Mouse (Mus musculus) heart, embryonic 14.5 days (tissue): Measurements from ENCODE around the gene Odf4. TPM values are rescaled to one million over a fixed set of nuclear protein-coding genes. Genes with fewer than 3 reads are reported as not detected.

ENCODE experiments used
- ATAC-seq: fragments of 200-750 bp; cut with Nextera tagmentation; 2 replicates; pipeline ENCODE4 v1.8.0; 2017; ENCODE audit warnings: low read depth, moderate TSS enrichment; ENCODE audit not compliant: insufficient number of reproducible peaks, insufficient read depth, low FRiP score
- H3K27ac ChIP-seq, 2 experiments: fragments of 200-500 bp in 1 of 2; fragments of 300-500 bp in 1 of 2; sonication (generic) in 1 of 2; replicated peaks in 1 of 2; 2 replicates each; pipeline ENCODE4 v1.5.1; 2012 to 2014; ENCODE audit warnings: low read depth in 2 of 2, low read length in 2 of 2, control low read depth in 1 of 2, mild to moderate bottlenecking in 1 of 2, mixed read lengths in 1 of 2; ENCODE audit not compliant: control insufficient read depth in 1 of 2, insufficient read depth in 1 of 2
- H3K27me3 ChIP-seq: fragments of 300-500 bp; sonication (generic); 2 replicates; pipeline ENCODE4 v1.6.1; 2014; ENCODE audit warnings: mild to moderate bottlenecking, low read length, control low read depth; ENCODE audit not compliant: control insufficient read depth, insufficient read depth
- H3K36me3 ChIP-seq: fragments of 300-500 bp; sonication (generic); 2 replicates; pipeline ENCODE4 v1.6.1; 2014; ENCODE audit warnings: mild to moderate bottlenecking, control low read depth, low read length, mixed read lengths; ENCODE audit not compliant: control insufficient read depth, insufficient read depth
- H3K4me1 ChIP-seq, 2 experiments: fragments of 200-500 bp in 1 of 2; fragments of 300-500 bp in 1 of 2; sonication (generic) in 1 of 2; 2 replicates each; pipeline ENCODE4 v1.6.1; 2012 to 2014; ENCODE audit warnings: low read length in 2 of 2, control low read depth in 1 of 2, mixed read lengths in 1 of 2; ENCODE audit not compliant: control insufficient read depth in 2 of 2, insufficient read depth in 2 of 2
- H3K4me2 ChIP-seq: fragments of 300-500 bp; sonication (generic); 2 replicates; pipeline ENCODE4 v1.6.1; 2014; ENCODE audit warnings: mild to moderate bottlenecking, low read length
- H3K4me3 ChIP-seq, 2 experiments: fragments of 200-500 bp in 1 of 2; fragments of 300-500 bp in 1 of 2; sonication (generic) in 1 of 2; 2 replicates each; pipeline ENCODE4 v1.5.1; 2012 to 2014; ENCODE audit warnings: low read length in 2 of 2, mild to moderate bottlenecking in 2 of 2, control low read depth in 1 of 2, low read depth in 1 of 2, moderate library complexity in 1 of 2; ENCODE audit not compliant: control insufficient read depth in 1 of 2, insufficient read depth in 1 of 2
- H3K9ac ChIP-seq: fragments of 300-500 bp; sonication (generic); 2 replicates; pipeline ENCODE4 v1.6.1; 2014; ENCODE audit warnings: mild to moderate bottlenecking, low read length
- H3K9me3 ChIP-seq: fragments of 300-500 bp; sonication (generic); 2 replicates; pipeline ENCODE4 v1.6.1; 2016; ENCODE audit warnings: low read length, control low read depth; ENCODE audit not compliant: control insufficient read depth
- WGBS: fragments of 180-500 bp; shearing (Covaris S2); extraction: QIAGEN DNeasy Blood & Tissue Kit; methylation state at CpG from one replicate; pipeline ENCODE4 v1.1.7; 2014; 5-methylcytosine and 5-hydroxymethylcytosine counted together
- polyA plus RNA-seq: library from polyadenylated mRNA; unstranded; fragments of >200 nt; fragmentation: Nextera tagmentation; extraction: Ambion mirVana; gene quantifications from 2 replicates; pipeline ENCODE4 v1.2.1, GENCODE M21; 2014

The Odf4 gene
- polyA plus RNA-seq, 1 experiment from 2014 or later, result not detected

- Histone ChIP-seq H3K9me3 (0 out of 2 replicates have a peak, but pooled peaks cover 2% of the 10 kb centered on the region), H3K9ac (no peak overlapping the region), H3K4me3 (no peak overlapping the region), H3K4me1 (peaks cover 0 to 6% of the 10 kb centered on the region in 2 experiments; a peak in 2 of 4 replicates), H3K27ac (no peak overlapping the region), H3K27me3 (no peaks in the 10 kb centered on the region), H3K4me2 (no peak overlapping the region), H3K36me3 (peaks cover 4% of the 10 kb centered on the region)
- 65% methylated on average over 6 of the region's 6 CpGs for WGBS
- ATAC-seq, result no peak
These were observed 29.0 kb downstream of the Odf4 start for GRCm38 (mm10) chr11:68897838-68898237.

GRCm38 (mm10) chr11:68897120-68897519, 29.8 kb downstream of the Odf4 start:
- ATAC-seq, result no peak
- no peaks in the 10 kb centered on the region for H3K27me3 ChIP-seq
- H3K4me1 ChIP-seq, result peaks cover under 1 to 6% of the 10 kb centered on the region in 2 experiments; a peak in 2 of 4 replicates
- no peak overlapping the region for H3K9ac ChIP-seq
- 62% methylated on average over 4 of the region's 4 CpGs for WGBS
- H3K4me3 ChIP-seq, result no peak overlapping the region
- H3K4me2 ChIP-seq, result no peak overlapping the region
- no peak overlapping the region for H3K27ac ChIP-seq
- no peaks in the 10 kb centered on the region for H3K36me3 ChIP-seq
- H3K9me3 ChIP-seq, result 0 out of 2 replicates have a peak, but pooled peaks cover 2% of the 10 kb centered on the region

GRCm38 (mm10) chr11:68896247-68896646, 30.6 kb downstream of the Odf4 start:
- Histone ChIP-seq H3K9me3 (0 out of 2 replicates have a peak, but pooled peaks cover 2% of the 10 kb centered on the region), H3K36me3 (no peaks in the 10 kb centered on the region), H3K27me3 (no peaks in the 10 kb centered on the region), H3K27ac (no peak overlapping the region), H3K4me2 (no peak overlapping the region), H3K9ac (no peak overlapping the region), H3K4me1 (peaks cover 2 to 7% of the 10 kb centered on the region in 2 experiments; a peak in 2 of 4 replicates), H3K4me3 (no peak overlapping the region)
- 89% methylated on average over 5 of the region's 5 CpGs for WGBS
- no peak for ATAC-seq

GRCm38 (mm10) chr11:68893911-68894464, 32.9 kb downstream of the Odf4 start:
- WGBS, result 62% methylated on average over 12 of the region's 12 CpGs
- Histone ChIP-seq H3K27me3 (no peaks in the 10 kb centered on the region), H3K9me3 (0 out of 2 replicates have a peak, but pooled peaks cover 2% of the 10 kb centered on the region), H3K27ac (no peak overlapping the region), H3K4me1 (peaks cover 2 to 11% of the 10 kb centered on the region in 2 experiments; a peak in 2 of 4 replicates), H3K4me2 (no peak overlapping the region), H3K36me3 (no peaks in the 10 kb centered on the region), H3K4me3 (no peak overlapping the region), H3K9ac (no peak overlapping the region)
- no peak for ATAC-seq

- WGBS, result 32% methylated on average over 14 of the region's 15 CpGs
- no peaks in the 10 kb centered on the region for H3K36me3 ChIP-seq
- H3K9me3 ChIP-seq, result 0 out of 2 replicates have a peak, but pooled peaks cover 2% of the 10 kb centered on the region
- ATAC-seq, result peak; percentile 49; the same call in 1 of the 2 replicates
- no peak overlapping the region for H3K27ac ChIP-seq
- peak overlapping the region; percentile 22 for H3K4me2 ChIP-seq
- H3K9ac ChIP-seq, result no peak overlapping the region
- H3K27me3 ChIP-seq, result no peaks in the 10 kb centered on the region
- no peak overlapping the region for H3K4me3 ChIP-seq
- H3K4me1 ChIP-seq, result peaks cover 2 to 11% of the 10 kb centered on the region in 2 experiments; a peak in 2 of 4 replicates
These were observed 34.5 kb downstream of the Odf4 start for GRCm38 (mm10) chr11:68892233-68892832.

DNA sequence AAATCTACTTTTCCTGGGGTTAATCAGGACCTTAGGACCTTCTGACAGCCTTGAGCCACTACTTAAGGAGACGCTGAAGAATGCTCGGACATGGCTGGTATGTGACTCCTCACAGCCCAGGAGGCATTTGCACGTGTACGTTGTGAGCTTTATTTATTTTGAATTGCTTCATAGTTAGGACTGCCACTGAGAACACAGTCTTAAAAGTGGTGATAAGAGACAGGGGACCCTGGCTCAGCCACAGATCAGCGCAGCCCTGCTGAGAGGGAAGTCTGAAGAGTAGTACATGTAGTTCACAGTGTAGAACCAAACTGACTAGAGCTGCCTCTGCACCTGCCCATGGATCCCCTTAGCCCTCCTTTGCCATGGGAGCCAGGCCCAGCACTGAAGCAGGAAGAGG, 35.1 kb downstream of the Odf4 start:
- Histone ChIP-seq H3K4me3 (no peak overlapping the region), H3K36me3 (no peaks in the 10 kb centered on the region), H3K4me1 (peaks cover 2 to 11% of the 10 kb centered on the region in 2 experiments; a peak in 2 of 4 replicates), H3K9me3 (no peaks in the 10 kb centered on the region), H3K27ac (no peak overlapping the region), H3K27me3 (no peaks in the 10 kb centered on the region), H3K4me2 (no peak overlapping the region), H3K9ac (no peak overlapping the region)
- no peak for ATAC-seq
- WGBS, result 58% methylated on average over 5 of the region's 5 CpGs

- no peaks in the 10 kb centered on the region for H3K27me3 ChIP-seq
- H3K4me3 ChIP-seq, result no peak overlapping the region
- H3K4me1 ChIP-seq, result peaks cover 2 to 11% of the 10 kb centered on the region in 2 experiments; a peak in 2 of 4 replicates
- 19% methylated on average over 2 of the region's 2 CpGs for WGBS
- H3K4me2 ChIP-seq, result no peak overlapping the region
- no peak for ATAC-seq
- H3K9ac ChIP-seq, result no peak overlapping the region
- no peak overlapping the region for H3K27ac ChIP-seq
- no peaks in the 10 kb centered on the region for H3K36me3 ChIP-seq
- H3K9me3 ChIP-seq, result no peaks in the 10 kb centered on the region
These were observed 36.3 kb downstream of the Odf4 start for GRCm38 (mm10) chr11:68890625-68891024.
